Mouse (Mus musculus): ENCODE measurements around the gene Sh3kbp1. TPM values are rescaled to one million over a fixed set of nuclear protein-coding genes. Genes with fewer than 3 reads are reported as not detected.

The Sh3kbp1 gene
- polyA plus RNA-seq, 1 experiment from 2014 or later = 17.9 TPM

GRCm38 (mm10) chrX:159626208-159626906 is 715 bp upstream of the Sh3kbp1 start:
- peak; percentile 57 for DNase-seq (ENCODE audit: low spot score)
- Histone ChIP-seq H3K27me3 (replicated peaks; ENCODE audit: insufficient read depth, low read length) (no peaks in the 10 kb centered on the region), H3K27ac (ENCODE audit: low read length) (no peak overlapping the region), H3K4me2 (replicated peaks; ENCODE audit: low read depth, low read length) (peak overlapping the region; percentile 63), H3K9ac (replicated peaks; ENCODE audit: low read depth) (no peak overlapping the region), H3K9me3 (ENCODE audit: low read length) (no peaks in the 10 kb centered on the region), H3K4me1 (ENCODE audit: insufficient read depth, low read depth, low read length) (no peaks in the 10 kb centered on the region), H3K36me3 (ENCODE audit: insufficient read depth, low read length) (no peaks in the 10 kb centered on the region), H3K4me3 (ENCODE audit: low read depth, low read length) (peak overlapping the region; percentile 53)
- 10% methylated on average over 10 of the region's 12 CpGs for WGBS
- ATAC-seq = peak; percentile 14
- TF ChIP-seq CTCF (IDR thresholded peaks at IDR 0.05) (peak; percentile 69), EP300 (IDR thresholded peaks at IDR 0.05) (no peak)

GRCm38 (mm10) chrX:159627588-159628566 is 805 bp downstream of the Sh3kbp1 start:
- peak; percentile 59 for ATAC-seq
- TF ChIP-seq EP300 (IDR thresholded peaks at IDR 0.05) = no peak
- no peak for TF ChIP-seq CTCF (IDR thresholded peaks at IDR 0.05)

GRCm38 (mm10) chrX:159628629-159629028 is 1.6 kb downstream of the Sh3kbp1 start:
- H3K4me3 ChIP-seq (ENCODE audit: low read depth, low read length) = no peak overlapping the region
- H3K27me3 ChIP-seq (replicated peaks; ENCODE audit: insufficient read depth, low read length) = no peaks in the 10 kb centered on the region
- no peak overlapping the region for H3K27ac ChIP-seq (ENCODE audit: low read length)
- no peaks in the 10 kb centered on the region for H3K9me3 ChIP-seq (ENCODE audit: low read length)
- DNase-seq (ENCODE audit: low spot score) (no peak), ATAC-seq (no peak)
- no peaks in the 10 kb centered on the region for H3K4me1 ChIP-seq (ENCODE audit: insufficient read depth, low read depth, low read length)
- H3K9ac ChIP-seq (replicated peaks; ENCODE audit: low read depth) = no peak overlapping the region
- 31% methylated on average over 4 of the region's 4 CpGs for WGBS
- peak overlapping the region; percentile 63; the same call in 1 of the 2 replicates for H3K4me2 ChIP-seq (replicated peaks; ENCODE audit: low read depth, low read length)
- H3K36me3 ChIP-seq (ENCODE audit: insufficient read depth, low read length) = no peaks in the 10 kb centered on the region
- no peak for TF ChIP-seq EP300 (IDR thresholded peaks at IDR 0.05)
- TF ChIP-seq CTCF (IDR thresholded peaks at IDR 0.05) = no peak

More at GRCm38 (mm10) chrX:159627588-159628566, 805 bp downstream of the Sh3kbp1 start:
- Histone ChIP-seq H3K27me3 (replicated peaks; ENCODE audit: insufficient read depth, low read length) (no peaks in the 10 kb centered on the region), H3K9ac (replicated peaks; ENCODE audit: low read depth) (peak overlapping the region; percentile 20), H3K36me3 (ENCODE audit: insufficient read depth, low read length) (no peaks in the 10 kb centered on the region), H3K27ac (ENCODE audit: low read length) (no peak overlapping the region), H3K4me3 (ENCODE audit: low read depth, low read length) (peak overlapping the region; percentile 53), H3K4me2 (replicated peaks; ENCODE audit: low read depth, low read length) (peak overlapping the region; percentile 63), H3K9me3 (ENCODE audit: low read length) (no peaks in the 10 kb centered on the region), H3K4me1 (ENCODE audit: insufficient read depth, low read depth, low read length) (no peaks in the 10 kb centered on the region)
- WGBS = 11% methylated on average over 39 of the region's 56 CpGs
- peak; percentile 26 for DNase-seq (ENCODE audit: low spot score)

GRCm38 (mm10) chrX:159629203-159629602 is 2.1 kb downstream of the Sh3kbp1 start:
- 37% methylated on average over 2 of the region's 2 CpGs for WGBS

GRCm38 (mm10) chrX:159638500-159639227 is 11.6 kb downstream of the Sh3kbp1 start:
- 73% methylated on average over 4 of the region's 4 CpGs for WGBS
- Histone ChIP-seq H3K27me3 (replicated peaks; ENCODE audit: insufficient read depth, low read length) (no peaks in the 10 kb centered on the region), H3K4me1 (ENCODE audit: insufficient read depth, low read depth, low read length) (no peaks in the 10 kb centered on the region)

More at GRCm38 (mm10) chrX:159629203-159629602, 2.1 kb downstream of the Sh3kbp1 start:
- Histone ChIP-seq H3K4me3 (ENCODE audit: low read depth, low read length) (no peak overlapping the region), H3K9ac (replicated peaks; ENCODE audit: low read depth) (no peak overlapping the region), H3K27ac (ENCODE audit: low read length) (no peak overlapping the region), H3K36me3 (ENCODE audit: insufficient read depth, low read length) (no peaks in the 10 kb centered on the region), H3K4me1 (ENCODE audit: insufficient read depth, low read depth, low read length) (no peaks in the 10 kb centered on the region), H3K27me3 (replicated peaks; ENCODE audit: insufficient read depth, low read length) (no peaks in the 10 kb centered on the region), H3K9me3 (ENCODE audit: low read length) (no peaks in the 10 kb centered on the region), H3K4me2 (replicated peaks; ENCODE audit: low read depth, low read length) (no peak overlapping the region)
- TF ChIP-seq EP300 (IDR thresholded peaks at IDR 0.05) (no peak), CTCF (IDR thresholded peaks at IDR 0.05) (no peak)
- ATAC-seq = no peak
- no peak for DNase-seq (ENCODE audit: low spot score)

More at GRCm38 (mm10) chrX:159638500-159639227, 11.6 kb downstream of the Sh3kbp1 start:
- no peaks in the 10 kb centered on the region for H3K36me3 ChIP-seq (ENCODE audit: insufficient read depth, low read length)
- TF ChIP-seq EP300 (IDR thresholded peaks at IDR 0.05) (no peak), CTCF (IDR thresholded peaks at IDR 0.05) (no peak)
- no peak overlapping the region for H3K27ac ChIP-seq (ENCODE audit: low read length)
- H3K4me2 ChIP-seq (replicated peaks; ENCODE audit: low read depth, low read length) = no peak overlapping the region
- H3K4me3 ChIP-seq (ENCODE audit: low read depth, low read length) = no peak overlapping the region
- no peak overlapping the region for H3K9ac ChIP-seq (replicated peaks; ENCODE audit: low read depth)
- H3K9me3 ChIP-seq (ENCODE audit: low read length) = no peaks in the 10 kb centered on the region
- DNase-seq (ENCODE audit: low spot score) = peak; percentile 15
- ATAC-seq = no peak
